Mouse (Mus musculus): ENCODE data around the gene Sgtb.
A peak's percentile ranks its signal among the peaks of the same experiment; 100 is the strongest.

The Sgtb gene

GRCm38 (mm10) chr13:104109816-104110521, 428 bp downstream of the Sgtb start:
- DNase-seq (ENCODE audit: low read depth, low spot score): peak; percentile 72

GRCm38 (mm10) chr13:104110526-104110925, 985 bp downstream of the Sgtb start:
- peak; percentile 47 for DNase-seq (ENCODE audit: low read depth, low spot score)

GRCm38 (mm10) chr13:104112266-104112900, 2.8 kb downstream of the Sgtb start:
- DNase-seq (ENCODE audit: low read depth, low spot score): no peak

DNA sequence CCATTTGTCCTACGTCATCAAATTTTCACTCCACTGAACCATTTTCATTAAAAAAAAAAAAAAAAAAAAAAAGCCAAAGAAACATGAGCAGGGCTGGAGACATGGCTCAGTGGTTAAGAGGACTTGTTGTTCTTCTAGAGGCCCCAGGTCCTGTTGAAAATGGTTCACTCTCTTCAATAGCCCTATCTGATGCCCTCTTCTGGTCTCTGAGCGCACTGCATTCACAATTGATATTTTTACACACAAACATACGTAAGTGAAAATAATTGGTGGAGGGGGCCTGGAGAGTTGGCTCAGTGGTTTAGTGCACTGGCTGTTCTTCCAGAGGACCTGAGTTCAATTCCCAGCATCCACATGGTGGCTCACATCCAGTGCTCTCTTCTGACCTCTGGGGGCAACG, 4.2 kb downstream of the Sgtb start:
- peak; percentile 34 for DNase-seq (ENCODE audit: low read depth, low spot score)

- no peak for DNase-seq (ENCODE audit: low read depth, low spot score)
Measured at GRCm38 (mm10) chr13:104114827-104115226, 5.3 kb downstream of the Sgtb start.

GRCm38 (mm10) chr13:104122078-104122840, 12.7 kb downstream of the Sgtb start:
- DNase-seq (ENCODE audit: low read depth, low spot score): no peak

GRCm38 (mm10) chr13:104123662-104124381, 14.3 kb downstream of the Sgtb start:
- DNase-seq (ENCODE audit: low read depth, low spot score): no peak

- DNase-seq (ENCODE audit: low read depth, low spot score): no peak
Measured at GRCm38 (mm10) chr13:104132561-104132960, 23.0 kb downstream of the Sgtb start.

- no peak for DNase-seq (ENCODE audit: low read depth, low spot score)
Measured at GRCm38 (mm10) chr13:104134510-104135085, 25.1 kb downstream of the Sgtb start.

GRCm38 (mm10) chr13:104139369-104140209, 30.0 kb downstream of the Sgtb start:
- peak; percentile 87 for DNase-seq (ENCODE audit: low read depth, low spot score)

- DNase-seq (ENCODE audit: low read depth, low spot score): no peak
Measured at GRCm38 (mm10) chr13:104144871-104145270, 35.3 kb downstream of the Sgtb start.

- DNase-seq (ENCODE audit: low read depth, low spot score): no peak
Measured at GRCm38 (mm10) chr13:104145646-104146045, 36.1 kb downstream of the Sgtb start.

- no peak for DNase-seq (ENCODE audit: low read depth, low spot score)
Measured at GRCm38 (mm10) chr13:104154180-104154579, 44.6 kb downstream of the Sgtb start.

DNA sequence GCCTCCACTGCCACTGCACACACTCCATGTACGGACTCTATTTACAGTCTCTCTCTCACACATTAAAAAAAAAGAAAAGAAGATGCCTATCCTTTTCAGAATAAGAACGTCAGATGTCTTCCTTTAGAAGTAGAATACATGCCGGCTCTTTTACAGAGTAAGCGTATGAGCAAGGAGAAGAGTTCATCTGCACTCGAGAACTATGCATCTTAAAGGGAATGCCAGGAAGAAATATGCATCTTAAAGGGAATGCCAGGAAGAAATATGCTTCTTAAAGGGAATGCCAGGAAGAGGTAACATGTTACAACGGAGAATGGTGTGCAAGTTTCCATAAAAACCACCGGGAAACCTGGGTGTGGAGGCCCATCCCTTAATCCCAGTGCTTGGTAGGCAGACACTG, 45.6 kb downstream of the Sgtb start:
- no peak for DNase-seq (ENCODE audit: low read depth, low spot score)

DNA sequence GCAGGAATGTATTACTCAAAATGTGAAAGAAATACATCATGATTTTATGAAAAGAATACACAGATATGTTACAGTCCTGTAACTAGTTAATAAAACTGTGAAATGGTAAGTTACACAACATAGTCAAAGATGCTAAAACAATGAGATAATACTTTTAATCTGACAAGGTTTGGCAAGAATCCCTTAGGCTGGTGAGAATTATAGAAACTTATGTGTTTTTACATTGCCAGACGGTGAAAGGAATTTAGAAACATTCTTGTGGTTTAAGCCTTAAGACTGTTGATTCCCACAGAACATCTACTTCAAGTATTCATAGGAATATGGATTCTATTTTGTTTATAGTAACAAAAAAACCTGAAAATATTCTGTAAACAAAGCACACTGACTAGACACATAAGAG, 46.1 kb downstream of the Sgtb start:
- DNase-seq (ENCODE audit: low read depth, low spot score): peak; percentile 63

GRCm38 (mm10) chr13:104171711-104172110, 62.2 kb downstream of the Sgtb start:
- peak; percentile 39 for DNase-seq (ENCODE audit: low read depth, low spot score)

DNA sequence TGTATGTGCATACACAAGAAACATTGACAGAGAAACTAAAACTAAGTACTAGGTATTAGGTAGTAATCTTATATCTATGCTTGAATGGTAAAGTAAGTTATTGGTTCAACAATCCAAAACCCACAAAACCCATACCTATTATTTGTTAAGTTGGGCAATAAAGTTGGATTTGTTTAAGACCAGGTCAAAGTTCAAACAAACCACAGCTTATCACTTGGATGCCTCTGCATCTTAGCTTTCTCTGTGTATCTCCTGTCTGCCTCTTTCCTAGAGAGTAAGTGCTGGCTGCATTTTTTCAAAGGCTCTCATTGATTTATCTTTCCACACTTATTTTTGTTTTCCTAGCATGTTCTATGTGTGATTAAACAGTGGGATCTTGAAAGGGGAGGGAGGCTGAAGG, 63.0 kb downstream of the Sgtb start:
- DNase-seq (ENCODE audit: low read depth, low spot score): no peak

GRCm38 (mm10) chr13:104176874-104177273, 67.3 kb downstream of the Sgtb start:
- DNase-seq (ENCODE audit: low read depth, low spot score): no peak

DNA sequence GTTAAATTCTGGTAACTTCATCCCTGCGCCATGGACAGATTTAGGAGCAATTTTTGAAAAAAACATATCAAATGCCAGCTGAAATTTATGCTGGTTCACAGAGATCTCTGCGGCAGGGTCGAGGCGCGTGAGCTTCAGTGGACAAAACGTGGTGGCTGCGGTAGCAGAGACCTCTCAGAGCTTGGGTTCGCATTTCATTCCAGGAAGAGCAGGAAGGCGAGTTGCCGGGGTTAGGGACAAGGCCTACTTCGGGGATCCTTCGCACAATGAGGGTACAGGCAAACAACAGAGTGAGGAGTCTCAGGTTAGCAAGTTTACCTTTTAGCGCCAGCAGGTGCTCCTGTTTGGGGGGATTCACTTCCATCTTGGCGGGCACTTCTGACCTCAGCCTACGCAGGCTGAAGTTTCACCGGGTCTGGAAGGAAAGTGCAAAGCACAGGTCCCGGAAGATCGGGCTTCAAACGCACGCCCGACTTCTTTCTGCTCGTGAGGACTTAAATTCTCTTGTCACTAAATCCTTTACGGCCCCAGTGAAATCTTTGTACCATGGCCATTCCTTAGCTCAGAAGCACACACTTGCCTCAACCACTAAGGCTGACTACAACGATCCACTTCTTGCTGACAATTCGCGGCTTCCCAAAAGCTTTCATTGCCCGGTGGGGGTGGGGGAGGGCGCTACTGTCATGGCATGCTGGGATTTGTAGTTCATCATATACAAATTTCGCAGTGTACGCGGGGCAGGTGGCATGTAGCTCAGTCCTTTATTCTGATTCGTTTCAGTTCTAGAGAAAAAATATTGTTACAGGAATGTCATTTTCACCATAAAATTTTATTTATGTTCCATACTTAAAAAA, 68.5 kb downstream of the Sgtb start, which contains the start of gene Trappc13:
Trappc13 (minus strand) TSS at position 674 of the 854 bp plus-strand sequence.
- DNase-seq (ENCODE audit: low read depth, low spot score): peak; percentile 88

Data from 3T3-L1 (cell line).